Mouse (Mus musculus): Measurements from ENCODE around the gene Gsk3a.

Gsk3a gene

DNA sequence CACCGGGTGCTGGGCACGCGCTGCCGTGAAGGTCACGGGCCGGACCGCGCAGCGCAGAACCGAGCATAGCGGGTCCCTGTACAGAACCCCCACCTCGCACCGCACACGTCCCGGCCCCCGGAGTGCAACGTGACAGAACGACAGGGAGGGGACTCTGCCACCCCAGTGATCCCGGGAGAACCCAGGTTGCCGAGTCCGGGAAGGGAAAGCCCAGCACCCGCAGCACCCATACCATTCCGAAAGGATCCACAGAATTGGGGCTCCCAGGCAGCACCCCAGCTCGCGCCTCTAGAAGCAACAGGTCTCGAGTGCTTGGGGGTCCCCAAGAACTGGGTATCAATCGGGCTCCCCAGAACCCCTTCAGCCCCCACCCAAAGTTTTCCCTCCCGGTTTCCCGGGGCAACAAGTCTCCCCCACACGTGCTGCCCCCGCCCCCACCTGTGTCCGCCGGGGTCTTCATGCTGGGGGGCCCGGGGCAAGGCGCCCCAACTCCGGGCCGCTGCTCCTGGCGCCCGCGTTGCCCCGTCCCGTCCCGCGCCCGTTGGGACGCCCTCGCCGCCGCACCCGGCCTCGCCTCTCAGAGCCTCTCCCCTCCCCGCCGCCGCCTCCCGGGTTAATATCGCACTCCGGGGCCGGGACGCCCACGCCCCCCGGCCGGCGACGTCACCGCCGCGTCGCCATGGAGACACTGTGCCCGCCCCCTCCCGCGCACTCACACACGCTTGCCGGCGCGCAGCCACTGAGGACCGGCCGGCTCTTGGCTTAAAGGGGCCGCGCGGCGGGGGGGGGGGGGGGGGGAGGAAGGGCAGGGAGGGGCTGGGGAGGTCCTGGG, 12.7 kb upstream of the Gsk3a start, which contains the start of gene Erf:
TSS of gene Erf (minus strand) at position 621 of the 832 bp plus-strand sequence.
- DNase-seq (ENCODE audit: low spot score in 2 of 2), result peak; percentile 93 to 95

DNA sequence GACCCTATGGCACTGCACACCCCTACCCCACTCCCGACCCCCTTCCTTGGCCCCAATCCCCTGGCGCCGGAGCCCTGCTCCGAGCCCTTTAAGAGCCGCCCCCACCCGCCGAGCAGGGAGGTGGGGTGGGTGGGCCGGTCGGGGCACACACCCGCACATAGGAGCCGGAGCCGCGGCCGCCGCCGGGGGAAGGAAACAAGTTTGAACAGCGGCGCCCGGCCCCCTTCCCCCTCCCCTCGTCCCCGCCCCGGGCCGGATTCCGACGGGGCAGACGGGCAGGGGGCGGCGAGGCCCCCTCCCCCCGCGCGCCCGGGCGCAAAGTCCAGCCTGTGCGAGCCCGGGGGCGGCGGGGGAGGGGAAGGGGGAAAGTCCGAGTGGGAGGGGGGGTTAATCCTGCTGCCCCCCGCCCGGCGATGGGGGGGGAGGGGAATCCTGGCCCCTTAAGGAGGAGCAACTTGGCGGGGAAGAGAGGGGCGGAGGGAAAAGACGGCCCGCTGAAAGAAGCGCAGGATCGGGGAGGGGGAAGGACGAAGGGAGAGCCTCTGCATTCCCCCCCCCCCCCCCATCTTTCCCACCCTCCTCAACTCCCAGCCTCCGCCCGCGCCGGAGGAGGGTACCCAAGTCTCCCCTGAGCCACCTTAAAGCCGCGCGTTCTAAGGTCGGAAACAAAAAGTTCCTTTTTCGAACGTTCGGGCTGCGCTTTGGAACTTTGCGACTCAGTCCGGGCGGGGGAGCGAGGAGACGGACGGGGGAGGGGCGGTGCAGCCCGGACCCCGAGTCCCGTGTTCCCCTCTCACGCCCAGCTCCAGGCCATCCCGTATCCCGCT, 11.9 kb upstream of the Gsk3a start:
- DNase-seq (ENCODE audit: low spot score in 2 of 2), result peak; percentile 20 to 68

DNA sequence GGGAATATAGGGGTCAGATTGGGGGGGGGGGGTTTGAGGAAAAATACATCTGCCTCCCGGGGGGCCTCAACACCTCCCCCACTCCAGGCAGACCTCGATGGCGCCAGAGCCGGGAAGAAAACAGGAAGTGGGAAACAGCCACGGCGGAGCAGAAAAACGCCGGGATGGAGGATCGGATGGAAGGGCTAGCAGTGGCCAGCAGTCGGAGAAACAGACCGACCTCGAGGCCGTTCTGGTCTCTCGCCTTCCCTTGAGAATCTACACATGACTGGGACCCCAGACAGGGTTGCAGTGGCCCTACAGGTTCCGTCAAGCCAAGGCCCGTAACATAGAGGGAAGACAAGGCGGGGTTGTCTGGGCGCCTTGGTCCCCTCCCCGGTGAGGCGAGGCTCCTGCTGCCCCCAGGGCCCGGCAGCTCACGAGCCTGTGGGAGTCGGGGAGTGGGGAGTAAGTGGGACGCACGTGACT, 11.2 kb upstream of the Gsk3a start:
- DNase-seq (ENCODE audit: low spot score in 2 of 2), result peak in 1 of 2 experiments; percentile 46

DNA sequence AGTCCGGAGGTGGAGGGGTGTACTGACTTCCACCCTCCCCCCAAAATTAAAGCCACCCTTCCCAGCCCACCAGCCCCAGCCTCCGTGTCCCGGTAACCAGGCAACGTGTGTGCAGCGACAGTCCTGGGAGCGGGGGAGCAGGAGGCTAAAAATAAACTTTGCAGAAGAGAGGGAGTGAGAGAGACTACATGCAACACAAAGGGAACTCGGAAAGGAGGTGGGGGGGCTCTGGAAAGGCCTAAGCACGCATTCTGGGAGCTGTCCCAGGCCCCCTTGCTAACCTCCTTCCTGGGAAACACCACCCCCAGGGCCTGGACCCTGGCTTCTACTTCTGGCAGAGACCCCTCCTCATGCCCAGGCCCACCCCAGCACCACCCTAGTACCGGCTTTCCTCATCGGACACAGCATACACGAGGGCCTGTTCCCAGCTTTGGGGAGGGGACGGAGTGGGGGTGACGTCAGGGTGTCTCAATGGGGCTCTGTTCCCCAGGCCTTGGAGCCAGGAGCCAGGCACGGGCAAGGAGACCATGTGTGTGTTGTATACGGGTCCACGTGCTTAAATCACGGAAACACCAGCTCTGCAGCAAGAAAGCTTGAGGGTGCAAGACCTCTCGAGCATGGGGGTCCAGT, 10.5 kb upstream of the Gsk3a start:
- peak; percentile 80 to 87 for DNase-seq (ENCODE audit: low spot score in 2 of 2)

DNA sequence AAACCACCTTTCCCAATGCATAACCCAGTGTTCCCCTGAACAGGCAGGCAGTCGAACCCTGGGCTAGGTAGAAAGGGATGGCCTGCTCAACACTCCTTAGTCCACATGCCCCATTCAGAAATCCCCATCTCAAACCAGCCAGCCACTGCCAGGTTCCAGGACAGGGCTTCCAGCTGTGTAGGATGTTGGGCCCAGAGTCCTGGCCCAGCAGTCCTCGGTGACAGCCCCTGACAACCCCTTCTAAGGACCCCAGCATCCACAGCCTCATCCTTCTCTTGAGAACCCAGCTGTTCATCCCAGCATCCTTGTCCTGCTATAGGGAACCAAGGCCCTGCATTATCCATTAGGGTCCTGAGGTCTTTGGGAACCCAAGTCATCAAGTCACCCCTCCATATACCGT, 9.8 kb upstream of the Gsk3a start:
- no peak for DNase-seq (ENCODE audit: low spot score in 2 of 2)

DNA sequence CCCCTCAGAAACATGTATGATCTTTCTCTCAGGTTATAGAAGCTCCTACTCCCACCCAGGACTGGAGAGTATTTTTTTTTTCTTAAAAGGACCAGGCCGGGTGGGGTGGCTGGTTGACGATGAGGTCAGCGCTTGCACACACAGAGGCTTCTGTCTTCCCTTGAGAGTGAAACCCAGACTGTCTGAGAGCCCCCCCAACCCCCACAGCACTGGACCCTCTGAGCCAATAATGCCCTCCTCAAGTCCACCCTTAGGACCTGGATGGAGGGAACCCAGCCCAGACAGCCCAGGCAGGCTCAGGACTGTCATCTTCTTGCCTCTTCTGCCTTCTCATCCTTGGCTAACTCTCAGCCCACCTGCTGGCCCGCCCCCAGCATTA, 9.1 kb upstream of the Gsk3a start:
- DNase-seq (ENCODE audit: low spot score in 2 of 2), result no peak

DNA sequence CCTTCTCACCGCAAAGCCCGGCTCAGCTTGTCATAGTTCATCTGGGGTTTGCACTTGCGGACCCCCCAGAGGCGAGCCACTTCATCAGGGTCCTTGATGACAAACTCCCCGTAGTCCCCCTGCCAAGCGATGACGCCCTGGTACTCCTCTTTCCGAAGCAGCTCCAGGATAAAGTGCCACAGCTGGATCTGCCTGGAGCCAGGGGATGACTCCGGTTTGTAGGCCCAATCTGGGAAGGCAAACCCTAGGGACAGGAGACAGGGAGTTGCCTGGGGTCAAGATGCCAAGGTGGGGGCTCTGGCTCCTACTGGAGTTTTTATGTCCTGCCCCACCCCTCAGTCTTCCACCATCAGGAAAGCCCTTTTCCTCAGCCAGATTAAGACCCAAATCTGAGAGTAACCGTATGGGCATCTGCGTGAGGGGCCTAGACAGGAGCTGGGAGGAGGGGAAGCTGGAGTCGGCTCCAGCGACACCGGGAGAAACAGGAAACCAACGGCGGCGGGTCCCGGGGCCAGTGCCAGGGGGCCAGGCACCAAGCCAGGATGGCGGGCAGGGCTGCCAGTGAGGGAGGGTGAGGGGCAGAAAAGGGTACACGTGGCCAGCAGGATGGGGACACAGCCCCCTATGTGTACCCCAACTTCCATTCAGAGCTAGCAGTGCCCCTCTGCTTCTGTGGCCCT, 8.6 kb upstream of the Gsk3a start:
- DNase-seq (ENCODE audit: low spot score in 2 of 2), result peak in 1 of 2 experiments; percentile 73

DNA sequence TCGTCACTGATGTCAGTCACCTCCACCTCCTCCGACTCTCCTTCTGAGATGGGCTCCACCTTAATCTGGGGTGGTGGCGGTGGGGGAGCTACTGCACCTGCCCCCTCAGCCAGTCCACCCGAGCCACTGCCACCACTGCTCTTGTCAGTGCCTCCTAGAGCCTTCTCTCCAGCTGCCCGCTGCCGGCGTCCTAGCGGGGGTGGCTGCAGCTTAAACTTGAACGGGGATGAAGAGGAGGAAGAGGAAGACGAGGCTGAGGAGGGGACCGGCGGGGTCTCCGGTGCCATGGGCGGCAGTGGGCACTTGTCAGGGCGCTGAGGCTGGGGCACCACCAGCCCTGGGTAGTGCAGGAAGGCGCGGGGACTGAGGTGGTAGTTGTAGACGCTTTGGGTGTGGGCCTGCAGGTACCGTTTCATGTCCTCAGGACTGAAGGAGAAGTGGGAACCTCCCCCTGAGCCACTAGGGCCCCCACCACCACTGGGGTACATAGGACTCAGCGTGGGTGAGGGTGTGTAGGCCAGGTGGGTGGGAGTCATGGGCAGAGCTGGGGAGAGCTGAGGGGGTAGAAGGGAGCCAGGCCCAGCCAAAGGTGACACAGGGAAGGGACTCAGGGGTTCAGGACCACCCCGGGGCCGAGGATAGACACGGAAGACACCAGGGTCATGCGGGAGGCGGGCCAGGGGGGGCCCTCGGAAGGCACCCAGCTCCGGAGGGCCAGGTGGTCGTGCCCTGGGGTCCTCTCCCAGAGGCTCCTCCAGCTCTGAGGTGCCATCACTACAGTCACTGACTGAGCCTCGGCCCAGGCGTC, 7.1 kb upstream of the Gsk3a start:
- no peak for DNase-seq (ENCODE audit: low spot score in 2 of 2)

DNA sequence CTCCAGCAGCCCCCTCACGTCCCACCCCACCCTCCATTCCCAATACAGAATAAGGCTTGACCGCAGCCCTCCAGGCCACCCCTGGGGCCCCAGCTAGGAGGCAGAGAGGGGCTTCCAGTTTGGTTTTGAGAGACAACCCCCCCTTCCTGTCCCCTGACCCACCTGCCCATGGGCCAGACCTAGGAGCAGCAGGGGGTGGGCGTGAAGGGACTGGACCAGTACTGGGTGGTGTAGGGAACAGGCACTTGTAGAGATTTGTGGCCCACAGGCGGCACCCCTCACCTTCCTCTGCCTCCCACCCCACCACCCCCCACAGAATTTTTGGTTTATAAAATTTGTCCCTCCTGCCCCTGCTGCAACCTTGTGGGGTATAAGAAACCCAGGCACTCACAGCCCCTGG, 5.7 kb upstream of the Gsk3a start:
- DNase-seq (ENCODE audit: low spot score in 2 of 2), result no peak

DNA sequence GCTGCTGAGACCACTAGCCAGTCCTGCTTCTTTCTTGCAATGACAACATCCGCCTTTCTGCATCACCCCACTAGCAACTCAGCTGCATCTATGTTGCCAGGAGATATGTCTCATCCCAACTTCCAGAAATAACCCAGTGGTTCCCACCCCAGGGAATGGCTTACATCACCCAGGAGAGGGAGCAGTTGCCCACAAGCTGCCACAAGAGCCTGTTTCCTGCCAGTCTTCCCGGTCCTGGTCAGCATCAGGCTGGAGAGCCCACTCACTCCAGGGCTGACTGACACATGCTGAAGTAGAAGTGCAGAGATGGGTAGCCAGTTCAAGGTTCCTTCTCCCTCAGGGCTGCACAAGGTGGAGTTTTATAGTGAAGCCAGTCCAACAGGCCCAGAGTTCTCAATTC, 3.4 kb upstream of the Gsk3a start:
- peak in 1 of 2 experiments; percentile 88 for DNase-seq (ENCODE audit: low spot score in 2 of 2)

DNA sequence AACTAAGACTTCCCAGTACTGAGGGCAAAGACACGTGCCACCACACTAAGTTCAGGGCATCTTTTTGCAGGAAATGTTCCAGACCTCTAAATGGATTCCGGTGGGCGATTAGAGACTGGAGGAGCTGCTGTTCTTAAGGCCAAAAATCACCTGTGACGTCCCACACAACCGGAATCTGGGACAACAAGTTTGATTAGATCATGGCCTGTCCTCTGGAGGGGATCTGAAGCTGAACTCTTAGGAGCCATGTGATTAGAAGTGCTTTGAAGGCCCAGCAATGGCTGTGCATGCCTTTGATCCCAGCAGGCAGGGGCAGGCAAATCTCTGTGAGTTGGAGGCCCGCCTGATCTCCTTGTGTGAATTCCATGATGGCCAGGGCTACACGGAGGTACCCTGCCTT, 3.0 kb upstream of the Gsk3a start:
- no peak for DNase-seq (ENCODE audit: low spot score in 2 of 2)

DNA sequence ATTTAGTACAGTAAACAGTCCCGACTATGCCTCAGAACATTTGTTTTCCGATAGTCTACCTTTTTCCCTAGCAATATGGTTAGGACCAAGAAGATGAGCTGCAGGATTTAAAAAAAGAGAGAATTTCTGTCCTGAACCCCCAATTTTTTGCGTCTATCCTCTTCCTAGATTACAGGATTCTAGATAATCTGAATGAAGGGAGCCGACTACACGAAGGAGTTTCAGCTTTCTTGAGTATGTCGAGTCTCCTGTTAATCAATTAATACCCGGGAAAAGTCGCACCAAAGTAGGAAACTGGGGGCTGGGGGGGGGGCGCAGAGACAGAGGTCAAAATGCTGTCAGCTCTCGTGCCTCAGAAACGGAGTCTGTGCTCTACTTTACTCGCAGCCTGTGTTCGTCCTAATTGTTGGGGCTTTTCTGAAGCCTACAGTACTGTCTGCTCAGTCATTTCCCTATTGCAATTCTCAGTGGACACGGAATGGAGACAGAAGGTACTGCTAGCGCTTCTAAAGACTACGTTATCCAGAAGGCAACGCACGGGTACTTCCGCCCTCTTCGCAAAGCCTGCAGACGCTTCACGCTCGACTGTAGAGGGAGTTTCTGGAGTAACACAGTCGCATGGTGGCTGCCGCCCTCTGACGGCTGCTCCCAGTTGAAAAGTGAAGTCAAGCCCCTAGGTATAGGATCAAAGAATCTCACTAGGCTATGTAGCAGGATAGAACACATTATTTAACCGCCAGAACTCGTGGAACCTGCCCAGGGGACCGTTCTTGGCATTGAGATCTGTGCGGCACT, 1.4 kb upstream of the Gsk3a start:
- DNase-seq (ENCODE audit: low spot score in 2 of 2), result peak in 1 of 2 experiments; percentile 91

DNA sequence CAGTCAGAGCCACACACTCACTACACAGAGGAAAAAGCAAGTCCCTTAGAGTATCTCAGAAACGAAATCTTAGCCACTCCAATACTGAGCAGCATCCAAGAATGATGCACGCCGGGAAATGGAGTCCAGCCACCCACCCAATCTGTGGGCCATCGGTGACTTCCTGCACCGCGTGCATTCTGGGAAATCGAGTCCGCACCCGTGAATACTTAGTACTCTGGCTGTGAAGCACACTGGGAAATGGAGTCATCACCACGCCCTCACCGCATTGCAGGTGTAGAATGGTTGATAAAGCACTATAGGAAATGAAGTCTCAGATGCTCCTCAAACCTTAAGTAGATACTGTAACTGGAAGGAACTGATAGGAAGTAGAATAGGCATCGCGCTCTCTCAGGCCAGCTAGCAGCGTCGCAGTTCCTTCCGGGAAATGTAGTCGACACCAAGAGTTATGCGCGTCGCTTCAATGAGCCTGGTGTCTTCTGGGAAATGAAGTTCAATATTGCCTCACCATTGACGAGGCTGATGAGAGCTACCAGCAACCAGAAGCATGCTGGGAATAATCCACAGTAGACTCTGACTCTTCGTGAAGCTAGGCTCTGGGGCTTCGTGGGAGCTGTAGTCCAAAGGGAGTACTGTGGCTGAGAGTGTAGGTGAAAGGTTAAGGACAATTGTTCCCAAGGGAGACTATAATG, 510 bp upstream of the Gsk3a start:
- DNase-seq (ENCODE audit: low spot score in 2 of 2), result peak; percentile 94 to 98

DNA sequence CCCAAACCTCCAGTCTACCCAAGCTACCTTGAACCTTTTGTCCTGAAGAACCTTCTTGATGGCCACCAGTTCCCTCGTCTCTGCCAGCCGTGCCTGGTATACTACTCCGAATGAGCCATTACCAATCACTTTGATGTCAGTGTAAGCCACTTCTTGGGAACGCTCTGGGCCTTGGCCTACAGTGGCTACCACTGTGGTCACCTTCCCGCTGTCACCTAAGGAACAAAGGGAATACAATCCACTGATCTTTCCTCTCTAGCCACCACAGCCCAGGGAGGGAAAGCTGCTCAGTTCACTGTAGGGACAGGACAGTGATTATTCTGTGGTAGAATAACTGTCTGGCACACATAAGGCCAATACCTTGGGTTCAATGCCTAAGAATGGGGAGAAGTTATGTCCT, 2.1 kb downstream of the Gsk3a start:
- no peak for DNase-seq (ENCODE audit: low spot score in 2 of 2)

DNA sequence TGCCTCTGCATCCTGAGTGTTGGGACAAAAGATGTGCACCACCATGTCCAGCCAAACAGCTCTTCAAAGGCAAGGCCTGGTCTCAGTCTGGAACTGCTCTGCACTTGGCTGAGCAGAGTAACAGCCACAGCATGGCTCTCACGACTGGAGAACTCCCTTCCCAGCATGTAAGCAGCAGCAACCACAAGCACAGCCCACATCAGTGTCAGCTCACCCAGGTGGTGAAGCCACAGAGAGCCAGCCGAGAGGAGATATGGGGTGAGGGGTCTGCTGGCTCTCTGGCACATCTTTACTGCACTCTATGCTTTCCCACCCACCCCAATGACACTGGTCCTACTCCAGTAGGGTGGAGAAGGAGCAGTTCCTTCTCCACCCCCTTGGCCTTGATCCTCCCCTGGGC, 4.6 kb downstream of the Gsk3a start:
- no peak for DNase-seq (ENCODE audit: low spot score in 2 of 2)

DNA sequence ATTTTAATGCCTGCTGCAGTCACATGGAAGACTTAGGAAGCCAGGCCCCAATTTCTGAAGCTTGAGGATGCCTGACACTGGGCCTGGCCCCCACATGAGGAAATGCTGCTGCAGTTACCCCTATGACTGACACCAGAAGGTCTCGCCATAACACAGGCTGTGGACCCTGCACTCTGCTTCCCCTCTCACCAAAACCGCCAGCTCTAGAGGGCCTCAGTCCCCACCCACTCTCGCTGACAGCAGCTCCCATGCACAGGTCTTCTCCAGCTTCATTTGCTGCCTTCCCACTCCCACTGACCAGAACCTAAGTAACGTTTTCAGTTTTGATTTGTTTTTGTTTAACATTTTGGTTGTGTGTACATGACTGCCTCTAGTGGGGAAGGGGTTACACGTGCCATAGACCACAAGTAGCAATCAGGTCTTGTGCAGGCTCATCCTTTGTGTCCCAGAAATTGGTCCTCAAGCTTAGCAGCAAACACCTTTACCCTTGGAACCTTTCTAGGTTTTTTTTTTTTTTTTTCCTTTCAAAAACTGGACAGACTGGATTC, 5.5 kb downstream of the Gsk3a start:
- DNase-seq (ENCODE audit: low spot score in 2 of 2), result no peak

DNA sequence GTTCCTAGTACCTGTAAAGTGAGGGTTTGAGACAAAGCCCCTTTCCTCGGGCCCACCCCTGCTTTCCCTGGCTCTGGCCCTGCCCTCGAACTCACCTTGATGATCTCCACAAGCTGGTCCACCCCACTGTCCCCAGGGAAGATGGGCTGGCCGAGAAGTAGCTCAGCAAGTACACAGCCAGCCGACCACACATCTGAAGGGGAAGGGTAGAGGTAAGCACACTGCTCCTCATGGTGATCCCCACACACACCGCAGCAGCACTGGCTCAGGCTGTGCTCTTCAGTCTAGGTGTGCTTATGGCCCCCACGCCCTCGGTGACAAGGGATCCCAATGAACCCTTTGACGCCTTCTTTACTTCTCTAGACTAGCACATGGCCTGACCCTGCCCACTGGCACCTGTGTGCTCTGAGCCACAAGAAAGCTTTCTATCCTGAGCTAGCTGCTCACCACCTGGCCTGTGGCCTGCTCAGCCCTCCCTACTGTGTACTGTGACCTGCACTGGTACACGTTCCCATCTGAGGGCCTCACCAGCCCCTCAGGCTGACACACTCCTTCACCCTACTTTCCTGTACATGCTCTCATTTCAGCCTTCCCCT, 6.9 kb downstream of the Gsk3a start:
- no peak for DNase-seq (ENCODE audit: low spot score in 2 of 2)

DNA sequence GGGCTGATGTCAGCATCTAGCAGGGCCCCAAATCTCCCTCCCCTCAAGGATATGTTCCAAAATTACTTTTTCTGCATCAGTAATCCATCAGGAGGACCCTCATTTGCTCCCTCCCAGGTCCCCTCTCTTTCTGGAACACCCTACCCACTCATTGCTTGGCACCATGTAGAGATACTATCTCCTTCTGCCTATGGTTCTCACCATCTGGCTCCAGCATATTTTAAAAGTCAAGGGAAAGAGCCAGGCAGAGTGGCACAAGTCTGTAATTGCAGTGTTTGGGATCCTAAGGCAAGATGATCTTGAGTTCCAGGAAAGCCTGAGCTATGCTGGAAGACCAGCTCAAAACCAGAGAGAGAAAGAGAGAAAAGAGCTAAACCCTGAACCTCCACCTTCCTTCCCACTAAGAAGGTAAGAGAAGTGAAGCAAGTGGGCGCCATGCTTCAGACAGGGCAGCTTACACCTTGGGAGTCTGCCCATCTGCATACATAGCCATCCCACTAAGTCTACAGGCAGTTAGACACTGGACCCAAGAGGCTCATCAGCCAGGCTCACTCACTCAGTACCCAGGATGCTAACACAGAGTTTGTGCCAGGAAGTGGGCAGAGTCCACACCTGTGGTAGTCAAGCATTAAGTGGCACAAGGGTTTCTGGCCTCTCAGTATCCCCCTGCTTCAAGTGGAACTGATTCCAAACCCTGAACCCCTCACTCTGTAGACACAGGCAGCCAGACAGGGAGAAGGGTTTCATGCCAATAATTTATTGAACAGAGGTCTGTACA, 9.9 kb downstream of the Gsk3a start:
- DNase-seq (ENCODE audit: low spot score in 2 of 2), result no peak

Data from frontal cortex, postnatal 36 days (tissue).